Mouse (Mus musculus) ovary, adult 18-20 months (tissue): ENCODE measurements at regions not wholly inside any gene's neighbourhood (a gene's known extent, or its start where the extent isn't known, plus 50 kb on each side); places are given as distances from the start of the nearest gene placed in this dataset.

Experiments used
- DNase-seq: peaks from one replicate; pipeline ENCODE4 v3.0.0; 2022; ENCODE audit warnings: low spot score, mixed read lengths

DNA sequence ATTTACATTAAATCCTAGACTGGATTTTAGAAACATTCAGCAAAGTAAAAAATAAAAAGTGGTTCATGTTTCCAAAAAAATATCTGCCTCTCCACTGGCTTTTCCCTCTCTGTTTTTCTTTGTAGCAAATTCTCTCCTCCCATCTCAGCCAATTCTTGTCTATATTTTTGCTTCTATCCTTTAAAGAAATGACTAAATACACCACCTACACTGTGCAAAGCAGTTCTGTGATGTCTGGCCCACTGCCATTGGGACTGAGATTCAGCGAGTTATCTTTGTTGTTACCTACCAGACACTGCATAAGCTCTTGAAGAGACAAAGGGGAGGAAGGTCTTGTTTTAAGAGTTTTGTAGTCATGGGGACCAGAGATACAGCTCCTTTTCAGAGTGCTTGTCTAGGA is 835.8 kb upstream of the Klhl29 start:
- DNase-seq: no peak

DNA sequence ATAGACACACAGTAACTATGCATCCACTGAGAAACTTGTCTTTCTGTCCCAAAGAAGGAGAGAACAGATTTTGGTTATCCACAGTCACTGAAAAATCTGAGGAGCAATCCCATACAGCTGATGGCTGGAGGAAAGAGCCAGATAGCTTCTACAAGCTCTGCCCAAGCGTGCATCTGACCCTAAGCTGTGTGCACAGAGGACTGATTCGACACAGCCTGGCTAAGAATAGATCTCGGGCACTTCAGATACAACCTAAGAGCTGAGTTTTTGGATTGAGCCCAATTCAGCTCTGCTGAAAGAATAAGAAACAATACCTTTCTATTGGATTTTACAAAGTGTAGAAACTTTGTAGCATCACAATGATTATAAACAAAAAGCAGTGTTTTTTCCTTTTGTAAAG is 813.8 kb upstream of the Klhl29 start:
- no peak for DNase-seq

GRCm38 (mm10) chr12:6168795-6169194 is 793.3 kb upstream of the Klhl29 start:
- DNase-seq: no peak

DNA sequence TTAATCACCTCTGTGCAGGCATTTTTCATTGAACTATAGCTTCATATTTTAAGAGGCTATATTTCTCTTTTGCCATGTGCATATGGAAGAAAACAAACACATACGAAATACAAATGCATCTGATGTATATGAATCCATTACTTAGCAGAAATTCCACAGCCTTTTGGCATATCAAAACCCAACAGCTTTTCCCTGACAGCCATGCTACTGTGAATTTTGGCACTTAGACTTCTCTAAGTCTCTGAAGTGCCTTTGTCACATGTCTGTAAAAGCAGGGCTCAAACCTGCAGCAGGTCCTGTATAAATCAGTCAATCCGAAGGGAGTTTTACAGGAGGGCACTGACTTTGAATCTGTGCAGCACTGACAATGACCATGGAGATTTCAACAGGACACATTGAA is 778.8 kb upstream of the Klhl29 start:
- DNase-seq: no peak

DNA sequence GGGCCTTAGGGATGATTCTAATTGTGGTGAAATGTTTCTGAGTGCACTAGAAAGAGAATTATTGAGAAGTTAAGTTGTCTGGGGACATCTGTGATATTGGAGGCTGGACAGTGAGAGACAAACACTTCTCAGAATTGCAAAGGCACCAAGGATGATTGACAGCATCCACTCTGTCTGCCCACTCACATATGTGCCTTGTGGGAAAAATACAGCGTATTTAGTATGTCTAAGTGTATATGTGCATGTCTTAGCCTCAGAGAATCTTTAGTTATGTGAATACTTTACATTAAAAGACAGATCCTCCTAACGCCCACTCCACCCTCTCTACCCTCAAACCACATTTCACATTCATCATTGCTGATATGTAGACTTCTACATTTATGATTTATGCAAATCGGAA is 776.0 kb upstream of the Klhl29 start:
- no peak for DNase-seq

GRCm38 (mm10) chr12:6132451-6132850 is 757.0 kb upstream of the Klhl29 start:
- DNase-seq: no peak

GRCm38 (mm10) chr12:6119557-6119956 is 744.1 kb upstream of the Klhl29 start:
- no peak for DNase-seq

DNA sequence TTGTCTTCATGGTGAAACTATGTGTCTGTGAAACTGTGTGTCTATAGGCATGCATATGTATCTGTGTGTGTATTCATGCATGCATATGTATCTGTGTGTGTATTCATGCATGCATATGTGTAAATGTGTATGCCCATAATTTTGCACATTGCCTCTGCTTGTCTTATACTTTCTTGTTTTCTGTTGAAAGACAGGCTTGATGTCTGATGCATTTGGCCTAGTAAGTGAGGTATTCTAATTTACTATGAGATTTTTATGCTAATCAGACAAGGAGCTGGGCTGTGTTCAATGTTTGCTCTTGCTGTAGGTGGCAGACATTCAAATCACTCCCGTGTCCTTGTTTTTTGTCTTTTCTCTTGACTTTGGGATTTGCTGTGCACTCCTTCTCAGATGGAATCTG is 739.8 kb upstream of the Klhl29 start:
- no peak for DNase-seq

DNA sequence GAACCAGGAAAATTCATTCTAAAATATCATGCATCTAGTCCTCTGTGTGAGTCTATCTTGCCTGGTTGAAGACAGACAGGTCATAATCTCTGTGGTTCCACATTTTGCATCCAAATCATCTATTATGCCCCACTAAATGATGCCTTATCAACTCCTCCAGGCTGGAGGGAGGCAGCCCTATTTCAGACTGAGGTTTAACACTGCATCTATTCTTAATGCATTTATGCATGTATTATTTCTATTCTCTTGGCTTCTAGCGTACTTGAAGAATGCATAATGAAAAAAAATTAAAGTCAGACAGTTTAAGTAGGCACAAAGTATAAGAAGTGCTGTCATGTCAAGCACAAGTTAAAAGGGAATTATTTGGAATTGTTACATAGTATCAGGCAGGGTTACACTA is 721.8 kb upstream of the Klhl29 start:
- no peak for DNase-seq

- no peak for DNase-seq
Measured at GRCm38 (mm10) chr12:6087627-6088350, 712.3 kb upstream of the Klhl29 start.

DNA sequence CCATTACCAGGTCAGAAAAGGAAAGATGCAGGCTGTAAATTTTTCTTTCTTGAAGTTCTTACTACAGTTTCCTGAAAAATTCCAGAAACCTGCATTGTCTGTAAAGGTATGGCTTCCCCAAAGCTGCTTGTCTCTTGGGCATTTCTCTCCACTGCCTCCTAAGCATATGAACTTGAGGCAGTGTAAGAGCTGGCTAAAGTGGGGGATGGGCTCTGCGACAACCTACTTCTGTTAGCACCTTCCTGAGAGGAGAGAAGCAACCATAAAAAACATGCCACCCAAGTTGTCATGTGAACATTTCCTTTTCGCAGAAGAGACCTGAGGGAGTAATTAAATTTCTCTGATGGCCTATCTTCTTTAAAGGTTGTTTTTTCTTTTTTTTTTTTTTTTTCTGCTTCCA is 711.6 kb upstream of the Klhl29 start:
- no peak for DNase-seq

DNA sequence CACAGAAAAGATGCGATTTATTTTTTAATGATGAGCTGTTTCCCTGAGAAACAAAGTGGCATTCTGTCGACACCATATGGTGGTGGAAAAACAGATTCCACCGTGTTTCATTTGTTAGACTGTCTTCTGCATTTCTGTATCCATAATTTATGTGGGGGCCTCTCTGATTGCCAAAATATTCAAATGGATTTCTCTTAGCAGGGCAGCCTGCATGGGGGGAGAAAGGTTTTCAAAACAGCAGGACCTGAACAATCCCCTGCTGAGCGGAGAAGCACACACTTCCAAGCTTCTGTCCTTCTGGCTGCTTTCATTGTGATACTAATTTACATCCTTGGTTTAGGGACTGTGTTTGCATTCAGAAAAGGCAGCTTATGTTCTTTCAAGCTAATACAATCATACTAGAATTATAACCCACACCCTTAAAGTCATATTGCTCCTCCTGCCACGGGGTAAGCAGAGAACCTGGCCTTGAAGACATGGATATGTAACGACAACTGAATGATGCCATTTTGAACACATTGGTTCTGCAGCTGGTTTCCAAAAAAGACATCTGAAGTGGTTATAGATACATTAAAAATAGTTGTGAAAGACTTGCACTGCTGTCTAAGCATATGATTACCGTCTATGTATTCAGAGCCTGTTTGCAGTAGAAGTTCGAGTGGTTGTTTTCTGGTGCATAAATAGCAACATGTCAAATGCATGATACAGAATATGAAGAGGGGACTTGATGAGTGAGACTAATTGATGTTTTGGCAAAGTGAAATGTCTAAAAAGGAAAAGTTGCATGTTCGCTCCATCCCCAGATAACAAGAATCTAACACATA is 671.6 kb upstream of the Klhl29 start:
- DNase-seq: no peak

DNA sequence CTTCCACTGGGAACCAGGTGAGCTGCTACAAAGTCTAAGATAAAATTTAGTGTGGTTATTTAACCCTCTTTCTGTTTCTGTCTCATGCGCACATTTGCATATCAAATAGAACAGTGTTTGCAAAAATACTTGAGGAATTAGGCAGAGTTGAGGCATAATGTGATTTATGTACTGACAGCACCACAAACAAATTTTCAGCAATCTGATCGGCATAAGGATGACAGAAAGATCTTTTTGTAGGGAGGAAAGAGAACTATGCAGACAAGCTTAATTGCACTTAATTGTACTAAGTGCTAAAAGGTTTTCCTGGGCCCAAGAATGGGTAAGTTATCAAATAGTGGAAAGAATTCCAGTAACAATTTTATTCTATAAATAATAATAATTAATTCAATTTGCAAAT is 670.6 kb upstream of the Klhl29 start:
- DNase-seq: no peak

DNA sequence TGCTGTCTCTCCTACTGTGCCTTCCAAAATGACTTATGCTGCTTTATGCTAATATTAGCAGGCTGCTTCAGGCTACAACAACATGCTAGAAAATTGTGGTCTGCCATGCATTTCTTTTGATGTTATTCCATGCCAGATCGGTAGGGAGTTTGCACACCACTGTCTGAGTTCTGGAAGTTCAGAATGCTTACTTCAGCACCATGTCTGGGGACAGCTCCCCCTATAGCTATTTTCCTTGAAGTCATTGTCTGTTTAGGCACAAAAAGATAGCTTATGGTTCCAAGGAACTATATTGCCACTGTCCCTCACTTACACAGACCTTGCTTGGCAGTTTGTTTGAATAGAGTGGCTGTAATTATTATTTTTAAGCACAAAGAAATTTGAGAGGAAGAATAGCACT is 666.8 kb upstream of the Klhl29 start:
- DNase-seq: no peak

DNA sequence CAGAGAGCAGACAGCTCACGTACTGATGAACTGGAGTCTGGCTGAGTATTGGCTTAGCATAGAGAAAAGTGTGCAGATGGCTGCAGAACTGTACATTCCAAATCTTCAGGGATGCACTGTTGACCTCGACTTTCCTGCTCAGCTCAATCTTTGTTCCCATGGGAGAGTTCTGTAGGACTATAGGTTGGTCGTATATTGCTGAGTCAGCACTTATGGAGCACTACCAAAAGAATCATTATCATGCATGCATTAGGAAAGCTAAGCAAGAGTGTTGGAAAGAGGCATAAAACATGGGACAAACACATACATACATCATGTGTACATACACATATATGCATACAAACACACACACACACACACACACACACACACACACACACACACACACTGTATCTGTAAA is 648.6 kb upstream of the Klhl29 start:
- DNase-seq: no peak

GRCm38 (mm10) chr12:6022490-6022889 is 647.0 kb upstream of the Klhl29 start:
- DNase-seq: no peak

DNA sequence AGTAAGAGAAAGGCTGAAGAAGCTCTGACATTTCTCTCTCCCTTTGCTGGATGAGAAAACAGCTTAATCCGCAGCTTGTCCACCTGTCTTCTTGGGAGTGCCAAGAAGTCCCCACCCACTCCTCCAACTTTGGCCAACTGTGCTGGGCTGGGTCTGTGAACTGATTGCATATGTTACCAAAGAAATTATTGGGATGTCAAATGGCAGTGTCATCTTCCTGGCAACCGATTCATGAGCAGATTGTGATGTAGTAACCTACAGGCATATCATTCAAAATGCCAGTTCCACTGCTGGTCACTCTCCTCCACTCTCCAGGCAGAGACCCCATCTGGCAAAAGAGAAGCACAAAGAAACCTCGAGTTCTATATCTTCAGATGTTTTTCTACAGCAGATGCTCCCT is 625.5 kb upstream of the Klhl29 start:
- no peak for DNase-seq

GRCm38 (mm10) chr12:5997366-5997765 is 621.9 kb upstream of the Klhl29 start:
- no peak for DNase-seq

GRCm38 (mm10) chr12:5996672-5997071 is 621.2 kb upstream of the Klhl29 start:
- no peak for DNase-seq

DNA sequence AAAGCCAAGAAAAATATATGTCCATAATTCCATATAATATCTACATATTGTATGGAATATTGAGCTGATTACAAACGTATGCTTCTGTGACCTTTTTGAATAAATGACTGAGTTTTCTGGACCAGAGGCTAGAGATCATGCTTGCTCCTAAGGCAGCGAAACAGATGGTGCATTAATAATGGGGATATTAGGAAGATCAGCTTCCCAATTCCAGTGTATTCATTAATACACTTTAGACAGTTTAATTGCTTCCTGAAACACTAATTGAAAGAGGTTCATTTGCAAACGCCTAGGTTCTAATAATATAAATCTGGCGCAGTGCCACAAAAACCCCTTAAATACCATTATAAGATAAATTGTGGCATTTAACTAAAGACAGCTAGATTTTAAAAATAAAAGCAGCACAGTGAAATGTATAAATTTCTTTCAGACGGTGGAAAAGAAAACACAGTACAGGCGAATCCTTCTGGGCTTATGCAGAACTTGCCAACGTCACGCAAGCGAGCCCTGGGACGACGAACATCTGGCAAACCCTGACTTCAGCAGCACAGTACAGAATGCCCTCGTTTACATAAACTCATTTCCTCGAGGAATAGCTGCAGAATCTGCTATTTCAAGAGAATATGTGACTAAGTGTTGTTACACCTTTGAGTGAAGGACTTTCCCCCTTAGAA is 608.6 kb upstream of the Klhl29 start:
- no peak for DNase-seq

GRCm38 (mm10) chr12:5982096-5982495 is 606.6 kb upstream of the Klhl29 start:
- DNase-seq: no peak

GRCm38 (mm10) chr12:5975926-5976325 is 600.4 kb upstream of the Klhl29 start:
- DNase-seq: no peak

DNA sequence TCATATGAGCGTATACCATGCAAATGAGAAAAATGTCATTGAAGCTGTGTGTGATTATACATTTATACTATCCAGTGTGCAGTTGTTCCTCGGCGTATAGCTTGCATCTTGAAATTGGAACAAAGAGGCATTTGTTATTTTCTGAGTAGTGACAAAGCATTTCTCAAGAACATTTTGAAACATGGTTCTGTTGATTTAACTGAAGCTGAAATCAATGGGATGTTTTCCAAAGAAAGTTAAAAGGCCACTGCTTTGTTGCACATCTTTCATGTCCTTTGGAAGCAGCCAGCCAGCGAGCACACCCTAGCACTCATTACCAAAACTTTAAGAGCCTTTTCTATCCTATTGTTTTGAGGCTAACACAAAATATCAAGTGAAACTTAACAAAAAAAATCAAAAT is 594.1 kb upstream of the Klhl29 start:
- no peak for DNase-seq
